Mouse (Mus musculus) limb, embryonic 14.5 days (tissue): ENCODE measurements at regions not wholly inside any gene's neighbourhood (a gene's known extent, or its start where the extent isn't known, plus 50 kb on each side); places are given as distances from the start of the nearest gene placed in this dataset.

Source experiments
- ATAC-seq: fragments of 200-750 bp; cut with Nextera tagmentation; 2 replicates; pipeline ENCODE4 v1.8.0; 2017; ENCODE audit warnings: low read depth, moderate number of reproducible peaks, moderate TSS enrichment; ENCODE audit not compliant: low FRiP score
- DNase-seq: peaks from one replicate; pipeline ENCODE4 v3.0.0-alpha.2; 2015; ENCODE audit warnings: low spot score
- H3K27ac ChIP-seq: fragments of 300-500 bp; sonication (generic); replicated peaks from 2 replicates; pipeline ENCODE4 v1.5.1; 2014; ENCODE audit warnings: low read depth, mild to moderate bottlenecking, low read length, moderate library complexity, mixed read lengths
- H3K27me3 ChIP-seq: fragments of 300-500 bp; sonication (generic); 2 replicates; pipeline ENCODE4 v1.6.1; 2014; ENCODE audit warnings: low read length, mixed read lengths; ENCODE audit not compliant: control insufficient read depth, insufficient read depth
- H3K36me3 ChIP-seq: fragments of 300-500 bp; sonication (generic); 2 replicates; pipeline ENCODE4 v1.6.1; 2014; ENCODE audit warnings: mild to moderate bottlenecking, low read length, moderate library complexity, mixed read lengths; ENCODE audit not compliant: control insufficient read depth, insufficient read depth
- H3K4me1 ChIP-seq: fragments of 300-500 bp; sonication (generic); 2 replicates; pipeline ENCODE4 v1.6.1; 2014; ENCODE audit warnings: antibody characterized with exemption, low read length, mixed read lengths; ENCODE audit not compliant: control insufficient read depth, insufficient read depth
- H3K4me2 ChIP-seq: fragments of 300-500 bp; sonication (generic); replicated peaks from 2 replicates; pipeline ENCODE4 v1.6.1; 2014; ENCODE audit warnings: low read depth, mild to moderate bottlenecking, low read length, moderate library complexity; ENCODE audit not compliant: severe bottlenecking
- H3K4me3 ChIP-seq: fragments of 300-500 bp; sonication (generic); replicated peaks from 2 replicates; pipeline ENCODE4 v1.5.1; 2014; ENCODE audit warnings: low read length
- H3K9ac ChIP-seq: fragments of 300-500 bp; sonication (generic); 2 replicates; pipeline ENCODE4 v1.6.1; 2014; ENCODE audit warnings: mild to moderate bottlenecking, low read depth, low read length, moderate library complexity; ENCODE audit not compliant: severe bottlenecking
- H3K9me3 ChIP-seq: fragments of 300-500 bp; sonication (generic); 2 replicates; pipeline ENCODE4 v1.6.1; 2016; ENCODE audit warnings: low read length; ENCODE audit not compliant: control insufficient read depth
- POLR2A ChIP-seq: fragments of 200-500 bp; IDR thresholded peaks from 2 replicates; pipeline ENCODE4 v1.8.0; 2012; ENCODE audit warnings: inconsistent platforms, mild to moderate bottlenecking, moderate library complexity, borderline replicate concordance; ENCODE audit not compliant: insufficient read depth, insufficient read length; ENCODE audit errors: extremely low read depth
- WGBS: fragments of 180-500 bp; shearing (Covaris S2); extraction: QIAGEN DNeasy Blood & Tissue Kit; methylation state at CpG from one replicate; pipeline ENCODE4 v1.1.7; 2014; 5-methylcytosine and 5-hydroxymethylcytosine counted together

- WGBS, result 60% methylated on average over 9 of the region's 9 CpGs
- Histone ChIP-seq H3K27me3 (no peaks in the 10 kb centered on the region), H3K4me3 (no peak overlapping the region), H3K9ac (no peak overlapping the region), H3K36me3 (no peaks in the 10 kb centered on the region), H3K27ac (no peak overlapping the region; the same call in 1 of the 2 replicates), H3K4me1 (peaks cover 4% of the 10 kb centered on the region; the same call in 1 of the 2 replicates), H3K4me2 (no peak overlapping the region), H3K9me3 (no peaks in the 10 kb centered on the region)
- ATAC-seq (no peak), DNase-seq (no peak)
- TF ChIP-seq POLR2A, result no peak
These were observed 96.0 kb downstream of the Tomm20 start for GRCm38 (mm10) chr8:126849411-126850188.

GRCm38 (mm10) chr8:126848369-126849105 lies 97.1 kb downstream of the Tomm20 start:
- H3K27me3 ChIP-seq, result no peaks in the 10 kb centered on the region
- TF ChIP-seq POLR2A, result no peak

GRCm38 (mm10) chr8:126847664-126848353 lies 97.8 kb downstream of the Tomm20 start:
- Histone ChIP-seq H3K27me3 (no peaks in the 10 kb centered on the region), H3K27ac (no peak overlapping the region), H3K36me3 (no peaks in the 10 kb centered on the region), H3K9me3 (no peaks in the 10 kb centered on the region), H3K9ac (no peak overlapping the region), H3K4me2 (no peak overlapping the region), H3K4me3 (no peak overlapping the region), H3K4me1 (no peaks in the 10 kb centered on the region)
- ATAC-seq (no peak), DNase-seq (no peak)
- WGBS, result 59% methylated on average over 8 of the region's 8 CpGs
- TF ChIP-seq POLR2A, result no peak

More at GRCm38 (mm10) chr8:126848369-126849105, 97.1 kb downstream of the Tomm20 start:
- WGBS, result 82% methylated on average over 13 of the region's 13 CpGs
- H3K36me3 ChIP-seq, result no peaks in the 10 kb centered on the region
- no peak for ATAC-seq
- H3K27ac ChIP-seq, result no peak overlapping the region
- H3K4me1 ChIP-seq, result no peaks in the 10 kb centered on the region
- H3K4me2 ChIP-seq, result no peak overlapping the region
- H3K9ac ChIP-seq, result no peak overlapping the region
- H3K4me3 ChIP-seq, result no peak overlapping the region
- DNase-seq, result no peak
- H3K9me3 ChIP-seq, result no peaks in the 10 kb centered on the region

- Histone ChIP-seq H3K4me1 (no peaks in the 10 kb centered on the region), H3K9ac (no peak overlapping the region), H3K9me3 (no peaks in the 10 kb centered on the region), H3K27me3 (no peaks in the 10 kb centered on the region), H3K4me3 (no peak overlapping the region), H3K36me3 (no peaks in the 10 kb centered on the region), H3K27ac (no peak overlapping the region), H3K4me2 (no peak overlapping the region)
- ATAC-seq (no peak), DNase-seq (no peak)
- 53% methylated on average over 3 of the region's 3 CpGs for WGBS
- TF ChIP-seq POLR2A, result no peak
These were observed 99.5 kb downstream of the Tomm20 start for GRCm38 (mm10) chr8:126846188-126846565.

DNA sequence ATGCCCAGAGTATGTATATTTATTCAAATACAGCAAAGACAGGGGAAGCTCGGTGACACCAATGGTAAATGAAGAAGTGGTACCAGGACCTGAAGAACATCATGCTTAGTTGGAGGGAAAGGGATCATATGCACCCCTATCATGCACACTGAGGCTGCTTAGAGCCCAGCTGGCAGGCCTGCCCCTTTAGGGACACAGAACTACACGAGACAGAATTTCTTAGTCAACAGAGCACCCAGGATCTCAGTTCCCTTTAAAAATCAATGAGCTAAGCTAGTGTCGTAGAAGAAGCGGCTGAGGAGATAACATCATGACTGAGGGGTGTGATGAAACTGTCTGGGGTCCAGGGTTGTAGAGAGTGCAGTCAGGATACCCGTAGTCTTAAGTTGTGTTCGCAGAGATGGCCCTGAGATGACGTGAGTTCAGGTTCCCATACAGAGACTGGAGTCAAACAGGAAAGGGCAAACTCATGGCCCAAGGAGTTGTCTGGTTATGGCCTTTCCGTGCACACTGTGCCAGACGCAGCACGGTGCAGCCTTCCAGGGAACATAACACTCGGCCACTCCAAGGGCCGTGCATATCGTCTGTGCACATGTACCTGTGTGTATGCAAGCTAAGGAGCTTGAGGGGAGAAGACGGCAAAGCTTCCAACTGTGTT lies 100.0 kb downstream of the Tomm20 start:
- ATAC-seq (no peak), DNase-seq (no peak)
- WGBS, result 81% methylated on average over 14 of the region's 14 CpGs
- H3K4me3 ChIP-seq, result no peak overlapping the region
- no peak overlapping the region for H3K27ac ChIP-seq
- no peak for TF ChIP-seq POLR2A
- no peaks in the 10 kb centered on the region for H3K4me1 ChIP-seq
- H3K36me3 ChIP-seq, result no peaks in the 10 kb centered on the region
- H3K9ac ChIP-seq, result no peak overlapping the region
- H3K9me3 ChIP-seq, result no peaks in the 10 kb centered on the region
- no peak overlapping the region for H3K4me2 ChIP-seq
- H3K27me3 ChIP-seq, result no peaks in the 10 kb centered on the region
